Mouse (Mus musculus): ENCODE data around the gene Med7. TPM values are rescaled to one million over a fixed set of nuclear protein-coding genes. Genes with fewer than 3 reads are reported as not detected.

Gene Med7
- polyA plus RNA-seq (2017; shearing (Covaris generic)), result 65.3 TPM

GRCm38 (mm10) chr11:46436760-46437458, at the start of gene Med7:
TSS of gene Med7 (plus strand) at chr11:46436925.

GRCm38 (mm10) chr11:46389336-46390117, 47.2 kb upstream of the Med7 start, which contains the start of gene Itk:
TSS of gene Itk (minus strand) at chr11:46389515.

GRCm38 (mm10) chr11:46396167-46396859, 40.4 kb upstream of the Med7 start, which contains the start of gene Fam71b:
TSS of gene Fam71b (plus strand) at chr11:46396559.

GRCm38 (mm10) chr11:46454453-46455045, 17.8 kb downstream of the Med7 start, which contains the start of gene Havcr2:
TSS of gene Havcr2 (plus strand) at chr11:46454935.

Other genes with a start within 250 kb of the Med7 start
- 0.88 TPM for gene Fndc9, start 201.4 kb upstream of the Med7 start, polyA plus RNA-seq (2017; shearing (Covaris generic))
- gene Cyfip2, start 124.1 kb upstream of the Med7 start, polyA plus RNA-seq (2017; shearing (Covaris generic)), result 192 TPM
- 320 TPM for gene Itk, start 47.4 kb upstream of the Med7 start, polyA plus RNA-seq (2017; shearing (Covaris generic))
- 0.71 TPM for gene Fam71b, start 40.4 kb upstream of the Med7 start, polyA plus RNA-seq (2017; shearing (Covaris generic))
- gene Havcr2, start 18.0 kb downstream of the Med7 start, polyA plus RNA-seq (2017; shearing (Covaris generic)), result 2.3 TPM
- gene Gm12169, start 87.3 kb downstream of the Med7 start, polyA plus RNA-seq (2017; shearing (Covaris generic)), result 0.28 TPM
- gene BC053393, start 134.6 kb downstream of the Med7 start, polyA plus RNA-seq (2017; shearing (Covaris generic)), result not detected
- not detected for gene Dppa1, start 192.3 kb downstream of the Med7 start, polyA plus RNA-seq (2017; shearing (Covaris generic))

Data from inflammation-experienced regulatory T-cells, adult 16 weeks (primary cell).